Mouse (Mus musculus): ENCODE results near the gene Notch4.

DNA sequence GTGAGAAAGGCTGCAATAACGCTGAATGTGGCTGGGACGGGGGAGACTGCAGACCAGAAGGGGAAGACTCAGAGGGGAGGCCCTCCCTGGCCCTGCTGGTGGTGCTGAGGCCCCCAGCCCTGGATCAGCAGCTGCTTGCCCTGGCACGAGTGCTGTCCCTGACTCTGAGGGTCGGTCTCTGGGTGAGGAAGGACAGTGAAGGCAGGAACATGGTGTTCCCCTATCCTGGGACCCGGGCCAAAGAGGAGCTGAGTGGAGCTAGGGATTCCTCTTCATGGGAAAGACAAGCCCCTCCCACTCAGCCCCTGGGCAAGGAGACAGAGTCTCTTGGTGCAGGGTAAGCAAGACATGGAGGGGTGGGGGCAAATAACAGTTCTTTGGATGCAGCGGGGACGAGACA lies 19.3 kb downstream of the Notch4 start:
- TF ChIP-seq CTCF (IDR thresholded peaks at IDR 0.05; ENCODE audit: borderline replicate concordance, insufficient read depth, low read depth, low read length) (no peak), POLR2A (IDR thresholded peaks at IDR 0.05; ENCODE audit: borderline replicate concordance, insufficient read depth, low read length) (no peak)

Measured in cerebellum, adult 2 months (tissue).